ENCODE assay signal across 8 mouse cellular contexts in the genomic region with DNA sequence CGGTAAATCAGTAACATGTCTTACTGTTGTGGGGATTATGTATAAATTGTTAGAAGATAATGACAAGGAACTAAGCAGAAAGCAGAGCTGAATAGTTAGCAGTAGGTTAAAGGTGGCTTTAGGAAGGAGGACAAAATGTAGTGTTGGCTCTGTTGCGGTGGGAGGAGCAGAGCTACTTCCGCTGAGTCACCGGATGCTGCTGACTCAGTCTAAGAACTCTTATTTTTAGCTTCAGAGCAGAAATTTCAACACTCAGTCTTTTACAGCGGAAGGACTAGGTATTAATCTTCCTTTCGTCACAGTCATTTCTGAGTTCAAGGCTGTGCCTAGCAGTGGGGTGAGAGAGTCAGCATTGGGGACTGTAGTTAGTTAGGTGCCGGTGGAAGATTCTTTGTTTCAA.
A peak's percentile ranks its signal among the peaks of the same experiment; 100 is the strongest.
DNase-seq lines count a peak whose midpoint lies in the region; ATAC-seq and TF ChIP-seq lines count a peak whose summit lies in the region.

No protein-coding gene starts in this region.

- H3K27ac ChIP-seq in heart, embryonic 12.5 days (ENCODE audit: poor library complexity, severe bottlenecking): no peak overlapping the region
- H3K27ac ChIP-seq in midbrain, embryonic 13.5 days: no peak overlapping the region
- H3K27ac ChIP-seq in hindbrain, embryonic 12.5 days: no peak overlapping the region

- no peaks in the 10 kb centered on the region for H3K27me3 ChIP-seq in G1E (ENCODE audit: insufficient read depth, low read length)
- H3K27me3 ChIP-seq in heart, embryonic 12.5 days (replicated peaks): no peaks in the 10 kb centered on the region
- no peaks in the 10 kb centered on the region for H3K27me3 ChIP-seq in midbrain, embryonic 13.5 days
- no peaks in the 10 kb centered on the region for H3K27me3 ChIP-seq in hindbrain, embryonic 12.5 days

- peak; percentile 66 for ATAC-seq in G1E (ENCODE audit: extremely low read depth, insufficient number of reproducible peaks, low FRiP score, poor library complexity, severe bottlenecking)
- ATAC-seq in heart, embryonic 12.5 days (ENCODE audit: insufficient number of reproducible peaks, low FRiP score): peak; percentile 90
- peak; percentile 68 for ATAC-seq in megakaryocyte-erythroid progenitor cell, adult 5-6 weeks (replicated peaks; ENCODE audit: low FRiP score, low TSS enrichment, poor library complexity, severe bottlenecking)
- no peak for ATAC-seq in midbrain, embryonic 13.5 days
- ATAC-seq in hindbrain, embryonic 12.5 days (ENCODE audit: low FRiP score): no peak

- H3K4me1 ChIP-seq in G1E (ENCODE audit: insufficient read depth, low read depth, low read length): peaks cover 8% of the 10 kb centered on the region
- H3K4me1 ChIP-seq in heart, embryonic 12.5 days (replicated peaks): no peaks in the 10 kb centered on the region
- H3K4me1 ChIP-seq in midbrain, embryonic 13.5 days (replicated peaks): no peaks in the 10 kb centered on the region
- H3K4me1 ChIP-seq in hindbrain, embryonic 12.5 days: no peaks in the 10 kb centered on the region

- 67% methylated on average over 7 of the region's 7 CpGs for WGBS in heart, embryonic 12.5 days
- 95% methylated on average over 7 of the region's 7 CpGs for WGBS in midbrain, embryonic 13.5 days
- 92% methylated on average over 7 of the region's 7 CpGs for WGBS in hindbrain, embryonic 12.5 days

- no peak overlapping the region for H3K4me2 ChIP-seq in heart, embryonic 12.5 days
- H3K4me2 ChIP-seq in midbrain, embryonic 13.5 days (replicated peaks): no peak overlapping the region
- H3K4me2 ChIP-seq in hindbrain, embryonic 12.5 days (replicated peaks): no peak overlapping the region

- no peak overlapping the region for H3K4me3 ChIP-seq in G1E (ENCODE audit: low read depth, low read length)
- no peak overlapping the region for H3K4me3 ChIP-seq in heart, embryonic 12.5 days
- no peak overlapping the region for H3K4me3 ChIP-seq in midbrain, embryonic 13.5 days (replicated peaks)
- no peak overlapping the region for H3K4me3 ChIP-seq in hindbrain, embryonic 12.5 days

- no peak for TF ChIP-seq CTCF in G1E (IDR thresholded peaks at IDR 0.05; ENCODE audit: low read depth, low read length)

- H3K36me3 ChIP-seq in G1E (replicated peaks): no peaks in the 10 kb centered on the region
- no peaks in the 10 kb centered on the region for H3K36me3 ChIP-seq in heart, embryonic 12.5 days
- H3K36me3 ChIP-seq in midbrain, embryonic 13.5 days: no peaks in the 10 kb centered on the region
- H3K36me3 ChIP-seq in hindbrain, embryonic 12.5 days: no peaks in the 10 kb centered on the region

- no peaks in the 10 kb centered on the region for H3K9me3 ChIP-seq in G1E (replicated peaks)
- H3K9me3 ChIP-seq in heart, embryonic 12.5 days (replicated peaks): no peaks in the 10 kb centered on the region
- H3K9me3 ChIP-seq in midbrain, embryonic 13.5 days: no peaks in the 10 kb centered on the region
- H3K9me3 ChIP-seq in hindbrain, embryonic 12.5 days (replicated peaks): no peaks in the 10 kb centered on the region

- no peak overlapping the region for H3K9ac ChIP-seq in heart, embryonic 12.5 days
- H3K9ac ChIP-seq in midbrain, embryonic 13.5 days (replicated peaks): no peak overlapping the region
- no peak overlapping the region for H3K9ac ChIP-seq in hindbrain, embryonic 12.5 days

- DNase-seq in 3T3-L1 (ENCODE audit: low read depth, low spot score): peak; percentile 95
- DNase-seq in G1E (ENCODE audit: low spot score): no peak
- no peak for DNase-seq in left cerebral cortex, adult 11 months (ENCODE audit: low spot score)
- no peak for DNase-seq in Muller cell, postnatal 12 days (ENCODE audit: inconsistent ontology term)

Comparison
In these comparisons a context has a peak if more than half of its experiments do, and no peak if none do; other contexts are left out.
1. ATAC-seq: peak in G1E (single experiment), heart, embryonic 12.5 days (single experiment) and megakaryocyte-erythroid progenitor cell, adult 5-6 weeks (single experiment); none in midbrain, embryonic 13.5 days (single experiment) and hindbrain, embryonic 12.5 days (single experiment).